Mouse (Mus musculus) hindbrain, embryonic 13.5 days (tissue): ENCODE measurements at regions not wholly inside any gene's neighbourhood (a gene's known extent, or its start where the extent isn't known, plus 50 kb on each side); places are given as distances from the start of the nearest gene placed in this dataset.
A peak's percentile ranks its signal among the peaks of the same experiment; 100 is the strongest.
"Not testable (repeated sequence)": the region's sequence is repeated elsewhere in the genome, so short reads cannot be mapped to it uniquely, and the experiment has no call there.

Experiments used
- ATAC-seq: fragments of 200-750 bp; cut with Nextera tagmentation; 2 replicates; pipeline ENCODE4 v1.8.0; 2017; ENCODE audit warnings: moderate TSS enrichment; ENCODE audit not compliant: low FRiP score
- H3K27ac ChIP-seq: fragments of 300-500 bp; sonication (generic); 2 replicates; pipeline ENCODE4 v1.5.1; 2015; ENCODE audit warnings: inconsistent platforms, mild to moderate bottlenecking, moderate library complexity
- H3K27me3 ChIP-seq: fragments of 300-500 bp; sonication (generic); 2 replicates; pipeline ENCODE4 v1.6.1; 2015; ENCODE audit warnings: mild to moderate bottlenecking, inconsistent platforms
- H3K36me3 ChIP-seq: fragments of 300-500 bp; sonication (generic); 2 replicates; pipeline ENCODE4 v1.6.1; 2015; ENCODE audit warnings: mild to moderate bottlenecking, inconsistent platforms
- H3K4me1 ChIP-seq: fragments of 300-500 bp; sonication (generic); replicated peaks from 2 replicates; pipeline ENCODE4 v1.6.1; 2015; ENCODE audit warnings: inconsistent platforms
- H3K4me2 ChIP-seq: fragments of 300-500 bp; sonication (generic); 2 replicates; pipeline ENCODE4 v1.6.1; 2015; ENCODE audit warnings: inconsistent platforms, mild to moderate bottlenecking, moderate library complexity
- H3K4me3 ChIP-seq: fragments of 300-500 bp; sonication (generic); 2 replicates; pipeline ENCODE4 v1.5.1; 2015; ENCODE audit warnings: mild to moderate bottlenecking, inconsistent platforms
- H3K9ac ChIP-seq: fragments of 300-500 bp; sonication (generic); 2 replicates; pipeline ENCODE4 v1.6.1; 2015; ENCODE audit warnings: mild to moderate bottlenecking, inconsistent platforms
- H3K9me3 ChIP-seq: fragments of 300-500 bp; sonication (generic); 2 replicates; pipeline ENCODE4 v1.6.1; 2016; ENCODE audit warnings: inconsistent platforms
- WGBS: fragments of 180-500 bp; shearing (Covaris S2); methylation state at CpG from one replicate; pipeline ENCODE4 v1.1.7; 2015; 5-methylcytosine and 5-hydroxymethylcytosine counted together

DNA sequence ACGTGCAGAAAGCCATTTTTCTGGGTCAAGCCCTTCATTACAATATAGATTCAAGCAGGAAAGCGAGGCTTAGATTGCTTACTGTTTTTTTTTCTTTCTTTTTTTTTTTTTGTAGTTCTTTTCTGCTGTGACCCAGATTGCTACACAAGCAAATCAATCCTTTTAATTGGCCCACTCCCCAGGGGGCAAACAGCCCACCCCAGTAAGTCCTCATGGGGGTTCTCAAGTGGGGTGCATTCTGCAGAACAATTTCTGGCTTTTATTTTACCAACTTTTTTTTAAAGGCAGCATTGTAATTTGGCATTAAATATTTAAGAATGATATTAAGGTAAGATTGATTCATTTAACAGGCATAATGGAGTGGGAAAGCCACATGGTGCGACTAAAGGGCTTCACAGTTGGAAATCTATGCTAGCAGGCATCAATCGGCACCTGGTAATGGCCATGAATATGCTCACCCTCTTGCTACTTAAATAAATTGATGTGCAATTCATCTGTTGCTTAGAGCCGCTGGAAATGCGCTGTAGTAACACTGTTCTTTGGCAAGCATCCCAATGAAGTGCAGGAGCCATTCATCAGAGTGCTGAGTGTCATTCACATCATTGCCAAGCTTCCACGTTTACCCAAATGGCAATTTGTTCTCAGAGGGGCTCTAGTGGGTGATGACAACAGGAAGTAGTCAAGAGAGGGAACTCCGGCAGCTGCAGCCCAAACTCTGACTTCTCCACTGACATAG lies 236.3 kb upstream of the Arhgap42 start:
- H3K4me1 ChIP-seq: peaks cover 11% of the 10 kb centered on the region
- no peaks in the 10 kb centered on the region for H3K9me3 ChIP-seq
- no peak overlapping the region for H3K9ac ChIP-seq
- no peak overlapping the region for H3K27ac ChIP-seq
- no peaks in the 10 kb centered on the region for H3K27me3 ChIP-seq
- H3K4me2 ChIP-seq: no peak overlapping the region
- H3K36me3 ChIP-seq: no peaks in the 10 kb centered on the region
- WGBS: 29% methylated on average over 8 of the region's 8 CpGs
- peak; percentile 87 for ATAC-seq
- H3K4me3 ChIP-seq: no peak overlapping the region

DNA sequence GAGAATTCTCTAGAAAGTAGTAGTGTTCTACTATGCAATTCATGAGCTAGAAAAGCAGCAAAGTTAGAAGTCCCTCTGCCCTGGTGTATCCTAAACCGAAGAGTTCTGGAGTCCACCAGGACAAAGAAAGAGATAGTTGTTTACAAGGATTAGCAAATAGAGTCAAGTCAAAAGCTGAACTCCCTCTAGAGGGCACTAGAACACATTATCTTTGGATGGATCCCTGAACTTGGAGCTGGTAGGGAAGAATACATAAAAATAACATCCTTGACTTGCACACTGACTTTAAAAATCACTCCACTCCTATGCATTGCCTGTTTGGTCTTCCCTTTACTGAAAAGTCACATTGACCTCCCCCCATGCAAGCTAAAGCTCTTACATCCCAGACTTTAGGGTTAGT lies 205.3 kb upstream of the Arhgap42 start:
- ATAC-seq: no peak
- Histone ChIP-seq H3K27ac (no peak overlapping the region), H3K9ac (no peak overlapping the region), H3K9me3 (no peaks in the 10 kb centered on the region), H3K36me3 (no peaks in the 10 kb centered on the region), H3K27me3 (no peaks in the 10 kb centered on the region), H3K4me3 (no peak overlapping the region), H3K4me1 (no peaks in the 10 kb centered on the region), H3K4me2 (no peak overlapping the region)
- WGBS: 81% methylated on average over 1 of the region's 1 CpGs

DNA sequence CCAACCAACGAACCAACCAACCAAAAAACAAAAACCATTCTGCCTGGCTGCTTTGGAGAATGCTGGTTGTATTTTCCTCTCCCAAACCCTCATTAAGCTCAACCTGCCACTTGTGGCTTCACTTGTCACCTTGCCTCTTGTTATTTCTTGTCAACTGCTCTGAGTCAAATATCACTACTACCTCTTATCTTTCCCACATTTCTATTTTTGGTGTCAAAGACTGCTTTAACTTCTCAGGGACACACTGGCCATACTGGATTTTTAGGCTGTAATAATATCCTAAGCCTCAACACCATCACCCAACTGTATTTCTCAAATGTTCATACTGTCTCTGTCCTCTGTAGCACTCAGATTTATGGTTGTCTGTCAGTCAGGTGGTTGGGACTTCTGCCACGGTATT lies 181.4 kb upstream of the Arhgap42 start:
- WGBS: 91% methylated on average over 2 of the region's 2 CpGs
- Histone ChIP-seq H3K27ac (no peak overlapping the region), H3K9me3 (no peaks in the 10 kb centered on the region), H3K9ac (no peak overlapping the region), H3K36me3 (no peaks in the 10 kb centered on the region), H3K4me1 (no peaks in the 10 kb centered on the region), H3K27me3 (no peaks in the 10 kb centered on the region), H3K4me3 (no peak overlapping the region), H3K4me2 (no peak overlapping the region)
- no peak for ATAC-seq

DNA sequence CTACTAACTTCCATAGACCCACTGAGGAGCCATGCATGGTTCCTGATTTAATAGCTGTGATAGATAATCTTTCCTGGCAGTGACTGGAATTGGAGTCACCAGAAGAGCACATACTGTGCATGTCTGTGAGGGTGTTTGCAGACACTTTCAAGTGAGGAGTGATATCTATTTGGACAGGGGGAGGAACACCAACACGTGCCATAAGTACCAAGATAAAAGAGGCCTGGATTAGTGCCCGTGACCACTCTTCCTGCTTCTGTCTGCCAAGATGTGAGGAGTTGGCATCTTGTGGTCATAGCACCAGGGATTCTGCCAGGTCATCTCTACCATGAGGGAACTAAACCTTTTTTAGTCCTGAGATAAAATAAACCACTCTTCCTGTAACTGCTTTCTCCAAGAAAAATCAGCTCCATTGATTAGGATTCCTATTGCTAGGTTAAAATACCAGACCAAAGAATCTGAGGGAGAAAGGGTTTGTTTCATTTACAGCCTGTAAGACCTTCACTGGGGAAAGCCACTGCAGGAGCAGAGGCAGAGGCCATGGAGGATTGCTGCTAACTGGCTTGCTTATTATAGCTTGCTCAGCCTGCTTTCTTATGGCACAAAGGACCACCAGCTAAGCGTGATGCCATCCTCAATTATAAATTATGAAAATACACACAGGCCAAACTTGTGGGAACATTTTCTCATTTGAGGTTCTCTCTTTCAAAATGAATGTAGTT lies 173.7 kb upstream of the Arhgap42 start:
- H3K4me1 ChIP-seq: no peaks in the 10 kb centered on the region
- H3K4me2 ChIP-seq: no peak overlapping the region
- no peaks in the 10 kb centered on the region for H3K36me3 ChIP-seq
- 83% methylated on average over 3 of the region's 3 CpGs for WGBS
- no peak overlapping the region for H3K9ac ChIP-seq
- no peak overlapping the region for H3K27ac ChIP-seq
- no peaks in the 10 kb centered on the region for H3K27me3 ChIP-seq
- ATAC-seq: no peak
- H3K4me3 ChIP-seq: no peak overlapping the region
- no peaks in the 10 kb centered on the region for H3K9me3 ChIP-seq

DNA sequence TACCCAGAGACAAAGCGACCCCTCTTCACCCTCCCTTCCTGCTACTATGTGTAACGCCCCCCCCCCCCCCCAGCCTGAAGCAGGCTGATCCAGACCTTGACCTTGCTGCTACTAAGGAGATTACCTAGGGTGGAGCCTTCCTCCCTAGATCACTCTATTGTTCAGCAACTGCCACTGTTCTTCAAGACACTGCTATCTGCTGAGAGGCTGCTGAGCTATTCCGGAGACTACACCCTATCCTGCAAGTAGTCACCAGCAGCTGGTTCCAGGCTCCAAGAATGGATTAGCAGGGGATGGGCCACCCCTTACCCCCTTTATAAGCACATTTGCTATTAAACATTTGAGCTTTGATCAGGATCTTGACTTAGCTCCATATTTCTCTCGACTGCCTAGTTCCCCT lies 155.3 kb upstream of the Arhgap42 start:
- not testable (repeated sequence) for H3K9me3 ChIP-seq, H3K36me3 ChIP-seq, ATAC-seq, H3K27ac ChIP-seq, H3K27me3 ChIP-seq, H3K4me3 ChIP-seq, H3K4me1 ChIP-seq, H3K4me2 ChIP-seq, H3K9ac ChIP-seq
- 82% methylated on average over 4 of the region's 4 CpGs for WGBS

DNA sequence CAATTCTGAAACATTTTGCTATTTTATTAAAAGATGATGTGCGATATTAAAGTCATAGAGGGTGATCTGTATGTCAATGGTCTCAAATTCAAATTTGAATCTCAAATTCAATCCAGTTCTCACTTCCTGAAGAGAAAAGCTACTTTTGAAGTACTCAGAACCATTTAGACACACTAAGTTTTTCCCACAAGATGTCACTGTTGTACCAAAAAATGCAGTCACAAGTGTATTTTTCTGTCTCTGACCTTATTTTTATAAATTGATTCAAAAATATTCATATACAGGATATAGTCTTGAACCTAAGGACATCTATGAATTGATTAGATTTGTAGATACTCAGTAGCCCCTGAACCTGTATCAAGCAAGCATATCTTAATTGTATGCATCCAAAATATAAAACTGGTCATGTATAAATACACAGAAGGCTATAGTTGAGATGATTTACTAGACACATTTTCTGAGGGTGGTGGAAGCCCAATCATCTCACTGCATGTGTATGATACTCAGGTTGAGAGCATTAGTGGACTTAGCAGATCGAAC lies 137.8 kb upstream of the Arhgap42 start:
- 80% methylated on average over 2 of the region's 2 CpGs for WGBS
- Histone ChIP-seq H3K36me3 (no peaks in the 10 kb centered on the region), H3K9ac (no peak overlapping the region), H3K9me3 (no peaks in the 10 kb centered on the region), H3K4me1 (no peaks in the 10 kb centered on the region), H3K27me3 (no peaks in the 10 kb centered on the region), H3K4me3 (no peak overlapping the region), H3K27ac (no peak overlapping the region), H3K4me2 (no peak overlapping the region)
- ATAC-seq: no peak; the same call in 1 of the 2 replicates

DNA sequence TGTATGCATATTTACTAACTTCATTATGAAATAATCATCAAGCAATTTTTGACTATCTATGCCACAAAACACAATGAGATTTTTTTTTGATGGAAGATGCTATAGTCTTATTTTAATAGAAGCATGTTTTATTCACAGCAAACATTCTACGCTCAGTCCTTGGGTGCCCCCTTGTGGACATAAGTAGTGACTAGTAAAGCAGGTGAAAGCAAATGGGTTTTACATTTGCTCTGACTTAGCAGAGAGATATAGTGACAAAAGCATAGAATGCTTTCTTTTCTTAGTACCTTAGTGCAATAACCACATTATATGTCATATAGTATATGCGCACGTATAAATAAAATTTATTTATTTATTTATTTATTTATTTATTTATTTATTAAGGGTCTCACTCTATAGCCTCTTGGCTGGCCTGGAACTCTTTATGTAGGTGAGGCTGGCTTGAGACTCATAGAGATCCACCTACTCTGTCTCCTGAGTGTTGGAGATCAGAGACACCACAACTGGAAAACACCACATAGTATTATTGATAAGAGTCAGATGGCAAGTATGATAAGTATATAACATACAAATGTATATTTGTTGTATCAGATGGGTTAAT lies 136.5 kb upstream of the Arhgap42 start:
- Histone ChIP-seq H3K9ac (no peak overlapping the region), H3K9me3 (no peaks in the 10 kb centered on the region), H3K4me1 (no peaks in the 10 kb centered on the region), H3K36me3 (no peaks in the 10 kb centered on the region), H3K27ac (no peak overlapping the region), H3K27me3 (no peaks in the 10 kb centered on the region), H3K4me2 (no peak overlapping the region), H3K4me3 (no peak overlapping the region)
- WGBS: 24% methylated on average over 3 of the region's 3 CpGs
- ATAC-seq: peak; percentile 63

DNA sequence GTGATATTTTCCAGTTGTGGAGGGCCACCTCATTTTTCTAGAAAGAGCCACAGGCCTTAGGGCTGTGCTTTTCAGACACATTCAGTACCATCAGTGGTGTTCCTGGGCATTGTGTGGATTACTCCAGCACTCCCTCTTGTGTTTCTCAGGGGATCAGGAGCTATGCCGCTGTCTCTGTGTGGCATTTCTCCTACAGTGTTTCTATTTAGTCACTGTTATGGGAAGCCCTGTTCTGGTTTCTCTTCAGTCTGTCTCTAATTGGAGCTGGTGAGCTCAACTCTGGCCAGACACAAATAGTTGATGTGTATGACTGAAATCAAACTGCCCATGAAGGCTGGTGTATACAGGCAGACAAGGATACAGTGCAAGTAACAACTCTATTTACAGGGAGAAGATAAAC lies 133.7 kb upstream of the Arhgap42 start:
- no peak overlapping the region for H3K27ac ChIP-seq
- 49% methylated on average over 1 of the region's 1 CpGs for WGBS
- no peaks in the 10 kb centered on the region for H3K36me3 ChIP-seq
- H3K4me1 ChIP-seq: no peaks in the 10 kb centered on the region
- H3K4me3 ChIP-seq: no peak overlapping the region
- H3K9ac ChIP-seq: no peak overlapping the region
- no peaks in the 10 kb centered on the region for H3K9me3 ChIP-seq
- no peaks in the 10 kb centered on the region for H3K27me3 ChIP-seq
- H3K4me2 ChIP-seq: no peak overlapping the region
- ATAC-seq: no peak

DNA sequence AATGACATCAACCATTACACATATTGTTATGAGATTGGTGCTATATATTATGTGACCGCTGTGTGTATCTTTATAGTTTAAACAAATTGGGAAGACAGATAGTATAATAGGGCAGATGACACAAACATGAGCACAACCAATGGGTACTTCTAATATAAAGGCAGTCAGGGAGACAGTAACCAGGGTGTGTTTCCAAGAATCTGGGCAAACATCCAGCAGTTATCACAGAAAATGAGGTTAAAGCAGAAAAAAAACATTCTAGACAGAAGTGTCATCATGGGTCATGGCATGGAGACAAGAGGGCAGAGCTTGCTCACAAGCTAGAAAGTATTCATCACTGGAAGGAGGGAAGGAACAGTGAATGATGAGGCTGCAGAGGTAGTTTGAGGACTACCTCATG lies 129.8 kb upstream of the Arhgap42 start:
- no peak for ATAC-seq
- Histone ChIP-seq H3K27me3 (no peaks in the 10 kb centered on the region), H3K9ac (no peak overlapping the region), H3K4me2 (no peak overlapping the region), H3K27ac (no peak overlapping the region), H3K9me3 (no peaks in the 10 kb centered on the region), H3K36me3 (no peaks in the 10 kb centered on the region), H3K4me3 (no peak overlapping the region), H3K4me1 (no peaks in the 10 kb centered on the region)
- WGBS: 82% methylated on average over 1 of the region's 1 CpGs

DNA sequence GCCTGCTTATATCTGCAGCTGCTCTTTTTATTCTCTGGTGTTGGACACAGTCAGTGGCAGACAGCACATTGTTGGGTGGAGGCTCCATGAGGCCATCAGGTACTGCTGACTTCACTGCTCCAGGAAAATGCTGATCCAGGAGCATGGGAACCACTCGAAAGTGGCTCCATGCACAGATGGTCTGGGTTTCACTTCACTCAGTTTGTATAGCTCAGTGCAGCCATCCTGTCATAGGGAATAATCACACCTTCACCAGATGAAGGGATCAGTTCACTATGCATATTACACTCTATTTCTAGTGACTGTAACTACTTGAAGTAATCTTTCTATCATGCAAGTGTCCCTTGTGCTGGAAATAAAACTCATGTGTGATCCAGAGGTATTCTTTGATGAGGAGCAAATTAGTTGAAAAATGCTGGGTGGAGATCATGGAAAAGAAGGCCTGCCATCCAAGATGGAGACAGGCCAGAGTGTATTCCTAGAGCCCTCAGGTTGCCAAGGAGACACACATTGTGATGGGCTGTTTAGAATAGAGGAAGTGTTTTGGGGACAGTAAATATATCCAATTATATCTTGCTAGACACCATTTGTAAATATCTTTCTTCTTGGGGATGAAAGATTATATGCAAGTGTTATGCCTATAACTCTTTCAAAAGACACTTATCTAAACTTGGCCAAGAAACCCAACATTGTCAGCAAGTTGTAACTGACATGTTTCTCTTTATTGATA lies 103.7 kb upstream of the Arhgap42 start:
- H3K4me3 ChIP-seq: no peak overlapping the region
- no peaks in the 10 kb centered on the region for H3K36me3 ChIP-seq
- no peak overlapping the region for H3K4me2 ChIP-seq
- WGBS: 78% methylated on average over 1 of the region's 1 CpGs
- no peaks in the 10 kb centered on the region for H3K4me1 ChIP-seq
- ATAC-seq: no peak
- no peaks in the 10 kb centered on the region for H3K9me3 ChIP-seq
- no peaks in the 10 kb centered on the region for H3K27me3 ChIP-seq
- no peak overlapping the region for H3K27ac ChIP-seq
- H3K9ac ChIP-seq: no peak overlapping the region

DNA sequence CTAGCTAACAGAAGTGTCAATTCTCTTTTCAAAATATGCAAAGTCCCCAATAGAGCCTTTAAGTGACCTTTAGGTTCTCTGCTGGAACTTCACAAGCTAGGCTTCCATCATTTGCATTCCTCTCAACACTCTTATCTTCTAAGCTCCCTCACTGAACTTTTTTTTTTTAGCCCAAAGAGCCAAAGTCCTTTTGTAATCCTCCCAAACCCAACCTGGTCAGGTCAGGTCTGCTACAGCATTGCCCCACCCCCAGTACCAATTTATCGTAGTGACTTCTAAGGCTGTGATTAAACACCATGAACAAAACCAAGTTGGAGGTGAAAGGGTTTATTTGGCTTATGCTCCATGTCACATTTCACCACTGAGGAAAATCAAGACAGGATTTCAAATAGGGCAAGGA lies 79.7 kb upstream of the Arhgap42 start:
- Histone ChIP-seq H3K4me1 (no peaks in the 10 kb centered on the region), H3K4me3 (no peak overlapping the region), H3K9me3 (no peaks in the 10 kb centered on the region), H3K4me2 (no peak overlapping the region), H3K9ac (no peak overlapping the region), H3K27ac (no peak overlapping the region), H3K36me3 (no peaks in the 10 kb centered on the region), H3K27me3 (no peaks in the 10 kb centered on the region)
- ATAC-seq: no peak
- WGBS: 82% methylated on average over 1 of the region's 1 CpGs

DNA sequence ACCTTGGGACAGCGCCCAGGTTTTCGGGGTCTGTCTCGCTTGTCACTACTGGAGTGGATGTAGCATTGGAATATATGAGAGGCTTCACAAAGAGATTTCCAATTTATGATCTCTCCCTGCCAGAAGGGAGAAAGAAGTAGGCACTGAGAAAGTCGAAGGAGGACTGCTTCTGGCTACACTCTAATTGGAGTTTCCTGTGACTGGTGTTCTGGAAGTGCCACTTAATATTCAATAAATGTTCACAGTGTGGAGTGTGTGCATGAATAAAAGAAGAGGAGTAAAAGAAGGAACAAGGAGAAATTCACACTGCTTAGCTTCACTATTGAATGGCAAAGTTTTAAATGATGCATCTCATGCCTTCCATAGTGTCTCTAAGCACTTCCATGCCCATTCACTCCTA lies 77.1 kb upstream of the Arhgap42 start:
- Histone ChIP-seq H3K9me3 (no peaks in the 10 kb centered on the region), H3K36me3 (no peaks in the 10 kb centered on the region), H3K4me2 (no peak overlapping the region), H3K4me1 (no peaks in the 10 kb centered on the region), H3K27me3 (no peaks in the 10 kb centered on the region), H3K27ac (no peak overlapping the region), H3K9ac (no peak overlapping the region), H3K4me3 (no peak overlapping the region)
- WGBS: 91% methylated on average over 4 of the region's 4 CpGs
- no peak for ATAC-seq
